ENCODE assay signal across 12 mouse cellular contexts in genomic region chr11:79713184-79713583, GRCm38 (mm10).
A peak's percentile ranks its signal among the peaks of the same experiment; 100 is the strongest.
DNase-seq lines count a peak whose midpoint lies in the region; ATAC-seq and TF ChIP-seq lines count a peak whose summit lies in the region.
"Had no signal": no experiment of that assay in that cellular context is flagged by ENCODE, and none has a peak within 500 bp of the region (broad histone marks: within the 10 kb centered on the region; RNA-seq: fewer than 3 reads in every experiment).

No protein-coding gene starts in this region.

- ATAC-seq in lung, embryonic 14.5 days (ENCODE audit: insufficient read depth) = no peak
- no peak for ATAC-seq in hindbrain, postnatal 0 days
- ATAC-seq in neural tube, embryonic 15.5 days (ENCODE audit: low FRiP score) = no peak
- ATAC-seq: forebrain, embryonic 13.5 days had no signal

- no peak overlapping the region for H3K9ac ChIP-seq in lung, embryonic 14.5 days
- H3K9ac ChIP-seq in hindbrain, postnatal 0 days (replicated peaks; ENCODE audit: low read length) = no peak overlapping the region
- no peak overlapping the region for H3K9ac ChIP-seq in neural tube, embryonic 15.5 days (replicated peaks)
- H3K9ac ChIP-seq: forebrain, embryonic 13.5 days had no signal

- no peak overlapping the region for H3K27ac ChIP-seq in lung, embryonic 14.5 days (ENCODE audit: low read depth)
- H3K27ac ChIP-seq in hindbrain, postnatal 0 days = no peak overlapping the region
- no peak overlapping the region for H3K27ac ChIP-seq in neural tube, embryonic 15.5 days (replicated peaks)
- H3K27ac ChIP-seq: forebrain, embryonic 13.5 days had no signal

- DNase-seq in lung, embryonic 14.5 days = peak; percentile 37
- no peak for DNase-seq in lung, postnatal 4 days
- DNase-seq in hindbrain, postnatal 0 days (ENCODE audit: low spot score) = no peak
- DNase-seq in kidney, adult 9 months = peak; percentile 77
- no peak for DNase-seq in cerebellum, postnatal 25 days
- no peak for DNase-seq in urinary bladder, postnatal 4 days (ENCODE audit: low spot score in 2 of 2)
- DNase-seq: adrenal gland, postnatal 14 days; cerebellum, adult 9-11 months; heart, postnatal 10 days; right cerebral cortex, postnatal 4 days had no signal

- no peaks in the 10 kb centered on the region for H3K9me3 ChIP-seq in lung, embryonic 14.5 days (ENCODE audit: low read depth, low read length)
- no peaks in the 10 kb centered on the region for H3K9me3 ChIP-seq in hindbrain, postnatal 0 days (ENCODE audit: low read length)
- H3K9me3 ChIP-seq in neural tube, embryonic 15.5 days (replicated peaks) = no peaks in the 10 kb centered on the region
- H3K9me3 ChIP-seq: forebrain, embryonic 13.5 days had no signal

- H3K4me2 ChIP-seq in lung, embryonic 14.5 days = peak overlapping the region; percentile 100
- H3K4me2 ChIP-seq in hindbrain, postnatal 0 days (ENCODE audit: low read depth, low read length) = peak overlapping the region; percentile 8; the same call in 1 of the 2 replicates
- H3K4me2 ChIP-seq in neural tube, embryonic 15.5 days = peak overlapping the region; percentile 90

- H3K4me3 ChIP-seq in lung, embryonic 14.5 days (ENCODE audit: low read depth, low read length) = no peak overlapping the region
- no peak overlapping the region for H3K4me3 ChIP-seq in hindbrain, postnatal 0 days (ENCODE audit: low read length)
- H3K4me3 ChIP-seq in neural tube, embryonic 15.5 days (replicated peaks) = 0 out of 2 replicates have a peak overlapping the region, but pooled peaks have one; percentile 54
- H3K4me3 ChIP-seq: forebrain, embryonic 13.5 days had no signal

- H3K36me3 ChIP-seq in lung, embryonic 14.5 days (ENCODE audit: insufficient read depth) = no peaks in the 10 kb centered on the region
- H3K36me3 ChIP-seq in hindbrain, postnatal 0 days (ENCODE audit: insufficient read depth, low read length) = no peaks in the 10 kb centered on the region
- H3K36me3 ChIP-seq in neural tube, embryonic 15.5 days = no peaks in the 10 kb centered on the region

- TF ChIP-seq CTCF in lung, embryonic 14.5 days (IDR thresholded peaks at IDR 0.05; ENCODE audit: low read depth) = no peak
- TF ChIP-seq CTCF in hindbrain, postnatal 0 days (IDR thresholded peaks at IDR 0.05; ENCODE audit: low read depth) = no peak

- peaks cover 38% of the 10 kb centered on the region for H3K27me3 ChIP-seq in lung, embryonic 14.5 days (ENCODE audit: insufficient read depth, low read length)
- peaks cover 4% of the 10 kb centered on the region; the same call in 1 of the 2 replicates for H3K27me3 ChIP-seq in hindbrain, postnatal 0 days (ENCODE audit: insufficient read depth, low read length)
- H3K27me3 ChIP-seq in neural tube, embryonic 15.5 days (replicated peaks) = peaks cover 41% of the 10 kb centered on the region

- H3K4me1 ChIP-seq in lung, embryonic 14.5 days (ENCODE audit: insufficient read depth) = peaks cover 12% of the 10 kb centered on the region; the same call in 1 of the 2 replicates
- 0 out of 2 replicates have a peak, but pooled peaks cover 4% of the 10 kb centered on the region for H3K4me1 ChIP-seq in hindbrain, postnatal 0 days (ENCODE audit: insufficient read depth, low read length)
- peaks cover 31% of the 10 kb centered on the region for H3K4me1 ChIP-seq in neural tube, embryonic 15.5 days

- 49% methylated on average over 6 of the region's 6 CpGs for WGBS in lung, embryonic 14.5 days
- 42% methylated on average over 6 of the region's 6 CpGs for WGBS in hindbrain, postnatal 0 days
- 19% methylated on average over 6 of the region's 6 CpGs for WGBS in neural tube, embryonic 15.5 days

Comparison
In these comparisons a context has a peak if more than half of its experiments do, and no peak if none do; other contexts are left out.
1. DNase-seq: peak in lung, embryonic 14.5 days (single experiment) and kidney, adult 9 months (single experiment); none in lung, postnatal 4 days (0 of 2), hindbrain, postnatal 0 days (single experiment), cerebellum, postnatal 25 days (0 of 2) and urinary bladder, postnatal 4 days (0 of 2).
2. H3K4me2 ChIP-seq: peak in every context shown above with its lines; median percentile 100 in lung, embryonic 14.5 days; 90 in neural tube, embryonic 15.5 days; 8 in hindbrain, postnatal 0 days.